Mouse (Mus musculus): Measurements from ENCODE around the gene Myh7. TPM values are rescaled to one million over a fixed set of nuclear protein-coding genes. Genes with fewer than 3 reads are reported as not detected.
"Not testable (repeated sequence)": the region's sequence is repeated elsewhere in the genome, so short reads cannot be mapped to it uniquely, and the experiment has no call there.

The Myh7 gene
- polyA plus RNA-seq, 1 experiment from 2014 or later: 4.9 TPM

- Histone ChIP-seq H3K9me3 (replicated peaks) (no peaks in the 10 kb centered on the region), H3K27ac (no peak overlapping the region), H3K27me3 (no peaks in the 10 kb centered on the region), H3K9ac (no peak overlapping the region), H3K4me2 (replicated peaks) (no peak overlapping the region), H3K4me3 (no peak overlapping the region), H3K4me1 (no peaks in the 10 kb centered on the region), H3K36me3 (no peaks in the 10 kb centered on the region)
- 86% methylated on average over 5 of the region's 5 CpGs for WGBS
- no peak for ATAC-seq (ENCODE audit: low FRiP score)
These were observed 32.9 kb downstream of the Myh7 start for GRCm38 (mm10) chr14:54961487-54961886.

- no peaks in the 10 kb centered on the region for H3K4me1 ChIP-seq
- H3K9me3 ChIP-seq (replicated peaks): no peaks in the 10 kb centered on the region
- no peak overlapping the region for H3K4me2 ChIP-seq (replicated peaks)
- H3K9ac ChIP-seq: no peak overlapping the region
- no peak overlapping the region for H3K27ac ChIP-seq
- 74% methylated on average over 10 of the region's 10 CpGs for WGBS
- no peak overlapping the region for H3K4me3 ChIP-seq
- no peak for ATAC-seq (ENCODE audit: low FRiP score)
- no peaks in the 10 kb centered on the region for H3K27me3 ChIP-seq
- H3K36me3 ChIP-seq: no peaks in the 10 kb centered on the region
These were observed 33.7 kb downstream of the Myh7 start for GRCm38 (mm10) chr14:54960769-54961168.

- not testable (repeated sequence) for ATAC-seq (ENCODE audit: low FRiP score); H3K4me2 ChIP-seq (replicated peaks); H3K9me3 ChIP-seq (replicated peaks); H3K4me1 ChIP-seq; H3K27ac ChIP-seq; H3K36me3 ChIP-seq; H3K27me3 ChIP-seq; H3K9ac ChIP-seq; H3K4me3 ChIP-seq
- 90% methylated on average over 12 of the region's 12 CpGs for WGBS
These were observed 34.4 kb downstream of the Myh7 start for GRCm38 (mm10) chr14:54959853-54960613.

- no peaks in the 10 kb centered on the region for H3K4me1 ChIP-seq
- H3K4me3 ChIP-seq: no peak overlapping the region
- H3K27ac ChIP-seq: no peak overlapping the region
- ATAC-seq (ENCODE audit: low FRiP score): no peak
- no peaks in the 10 kb centered on the region for H3K36me3 ChIP-seq
- H3K27me3 ChIP-seq: no peaks in the 10 kb centered on the region
- H3K4me2 ChIP-seq (replicated peaks): no peak overlapping the region
- H3K9ac ChIP-seq: no peak overlapping the region
- whole genome bisulfite sequencing: 90% methylated on average over 3 of the region's 3 CpGs
- no peaks in the 10 kb centered on the region for H3K9me3 ChIP-seq (replicated peaks)
These were observed 35.2 kb downstream of the Myh7 start for GRCm38 (mm10) chr14:54959197-54959596.

- Histone ChIP-seq H3K4me2 (replicated peaks) (no peak overlapping the region), H3K4me3 (no peak overlapping the region), H3K4me1 (no peaks in the 10 kb centered on the region), H3K36me3 (no peaks in the 10 kb centered on the region), H3K9me3 (replicated peaks) (no peaks in the 10 kb centered on the region), H3K9ac (no peak overlapping the region), H3K27me3 (no peaks in the 10 kb centered on the region), H3K27ac (no peak overlapping the region)
- 89% methylated on average over 4 of the region's 4 CpGs for WGBS
- no peak for ATAC-seq (ENCODE audit: low FRiP score)
These were observed 35.9 kb downstream of the Myh7 start for GRCm38 (mm10) chr14:54958503-54958902.

- no peaks in the 10 kb centered on the region for H3K36me3 ChIP-seq
- no peak for ATAC-seq (ENCODE audit: low FRiP score)
These were observed 37.9 kb downstream of the Myh7 start for GRCm38 (mm10) chr14:54956533-54956932.

GRCm38 (mm10) chr14:54955481-54955880 lies 38.9 kb downstream of the Myh7 start:
- ATAC-seq (ENCODE audit: low FRiP score): no peak
- 87% methylated on average over 3 of the region's 3 CpGs for WGBS
- no peaks in the 10 kb centered on the region for H3K36me3 ChIP-seq

More at GRCm38 (mm10) chr14:54956533-54956932, 37.9 kb downstream of the Myh7 start:
- whole genome bisulfite sequencing: 82% methylated on average over 9 of the region's 9 CpGs
- H3K4me2 ChIP-seq (replicated peaks): no peak overlapping the region
- no peak overlapping the region for H3K9ac ChIP-seq
- no peaks in the 10 kb centered on the region for H3K4me1 ChIP-seq
- no peaks in the 10 kb centered on the region for H3K9me3 ChIP-seq (replicated peaks)
- no peak overlapping the region for H3K27ac ChIP-seq
- no peaks in the 10 kb centered on the region for H3K27me3 ChIP-seq
- H3K4me3 ChIP-seq: no peak overlapping the region

GRCm38 (mm10) chr14:54954474-54954873 lies 40.0 kb downstream of the Myh7 start:
- WGBS: 90% methylated on average over 3 of the region's 3 CpGs
- Histone ChIP-seq H3K4me2 (replicated peaks) (no peak overlapping the region), H3K36me3 (no peaks in the 10 kb centered on the region), H3K27ac (no peak overlapping the region), H3K4me3 (no peak overlapping the region), H3K27me3 (no peaks in the 10 kb centered on the region), H3K4me1 (no peaks in the 10 kb centered on the region), H3K9me3 (replicated peaks) (no peaks in the 10 kb centered on the region), H3K9ac (no peak overlapping the region)
- ATAC-seq (ENCODE audit: low FRiP score): no peak

More at GRCm38 (mm10) chr14:54955481-54955880, 38.9 kb downstream of the Myh7 start:
- no peak overlapping the region for H3K4me2 ChIP-seq (replicated peaks)
- no peak overlapping the region for H3K27ac ChIP-seq
- H3K9me3 ChIP-seq (replicated peaks): no peaks in the 10 kb centered on the region
- no peaks in the 10 kb centered on the region for H3K27me3 ChIP-seq
- H3K9ac ChIP-seq: no peak overlapping the region
- no peaks in the 10 kb centered on the region for H3K4me1 ChIP-seq
- no peak overlapping the region for H3K4me3 ChIP-seq

- ATAC-seq (ENCODE audit: low FRiP score): no peak
- no peak overlapping the region for H3K4me3 ChIP-seq
- H3K27me3 ChIP-seq: peaks cover 5% of the 10 kb centered on the region; the same call in 1 of the 2 replicates
- H3K27ac ChIP-seq: no peak overlapping the region
- WGBS: 91% methylated on average over 8 of the region's 8 CpGs
- no peaks in the 10 kb centered on the region for H3K4me1 ChIP-seq
- H3K4me2 ChIP-seq (replicated peaks): no peak overlapping the region
- no peak overlapping the region for H3K9ac ChIP-seq
- no peaks in the 10 kb centered on the region for H3K9me3 ChIP-seq (replicated peaks)
- no peaks in the 10 kb centered on the region for H3K36me3 ChIP-seq
These were observed 40.7 kb downstream of the Myh7 start for GRCm38 (mm10) chr14:54953664-54954206.

- Histone ChIP-seq H3K9me3 (replicated peaks) (no peaks in the 10 kb centered on the region), H3K4me2 (replicated peaks) (no peak overlapping the region), H3K9ac (no peak overlapping the region), H3K4me1 (no peaks in the 10 kb centered on the region), H3K27me3 (peaks cover 5% of the 10 kb centered on the region; the same call in 1 of the 2 replicates), H3K36me3 (no peaks in the 10 kb centered on the region), H3K27ac (no peak overlapping the region), H3K4me3 (no peak overlapping the region)
- ATAC-seq (ENCODE audit: low FRiP score): no peak
- 87% methylated on average over 6 of the region's 6 CpGs for WGBS
These were observed 42.8 kb downstream of the Myh7 start for GRCm38 (mm10) chr14:54951587-54951986.

- no peaks in the 10 kb centered on the region for H3K36me3 ChIP-seq
- no peaks in the 10 kb centered on the region for H3K9me3 ChIP-seq (replicated peaks)
- WGBS: 65% methylated on average over 12 of the region's 12 CpGs
- no peak overlapping the region for H3K9ac ChIP-seq
- no peak overlapping the region for H3K4me2 ChIP-seq (replicated peaks)
- ATAC-seq (ENCODE audit: low FRiP score): no peak
- H3K27ac ChIP-seq: no peak overlapping the region
- peaks cover 5% of the 10 kb centered on the region; the same call in 1 of the 2 replicates for H3K27me3 ChIP-seq
- H3K4me1 ChIP-seq: no peaks in the 10 kb centered on the region
- H3K4me3 ChIP-seq: no peak overlapping the region
These were observed 43.9 kb downstream of the Myh7 start for GRCm38 (mm10) chr14:54950493-54950892.

GRCm38 (mm10) chr14:54948781-54949180 lies 45.6 kb downstream of the Myh7 start:
- Histone ChIP-seq H3K4me2 (replicated peaks) (no peak overlapping the region), H3K9ac (no peak overlapping the region), H3K27me3 (peaks cover 5% of the 10 kb centered on the region; the same call in 1 of the 2 replicates), H3K4me1 (no peaks in the 10 kb centered on the region), H3K4me3 (no peak overlapping the region), H3K9me3 (replicated peaks) (no peaks in the 10 kb centered on the region), H3K36me3 (no peaks in the 10 kb centered on the region), H3K27ac (no peak overlapping the region)
- WGBS: 91% methylated on average over 9 of the region's 9 CpGs
- no peak for ATAC-seq (ENCODE audit: low FRiP score)

- not testable (repeated sequence) for H3K9ac ChIP-seq; H3K4me3 ChIP-seq; ATAC-seq (ENCODE audit: low FRiP score); H3K4me2 ChIP-seq (replicated peaks); H3K9me3 ChIP-seq (replicated peaks); H3K4me1 ChIP-seq; H3K27me3 ChIP-seq; H3K36me3 ChIP-seq; H3K27ac ChIP-seq
- 86% methylated on average over 11 of the region's 11 CpGs for WGBS
These were observed 47.4 kb downstream of the Myh7 start for GRCm38 (mm10) chr14:54947008-54947407.
